Mouse (Mus musculus) layer of hippocampus, postnatal 10 days (tissue): Measurements from ENCODE around the gene Ppp1r35. TPM values are rescaled to one million over a fixed set of nuclear protein-coding genes. Genes with fewer than 3 reads are reported as not detected.
A peak's percentile ranks its signal among the peaks of the same experiment; 100 is the strongest.

Experiments used
- DNase-seq, 2 experiments: peaks; one replicate each; pipeline ENCODE4 v3.0.0; 2021; ENCODE audit warnings: low spot score in 2 of 2
- total RNA-seq, 2 experiments: library from RNA; stranded (reverse); gene quantifications; 2 replicates each; pipeline ENCODE4 v1.2.3; 2021

The Ppp1r35 gene
- total RNA-seq, 2 experiments from 2014 or later = 23.2 to 31.6 TPM

DNA sequence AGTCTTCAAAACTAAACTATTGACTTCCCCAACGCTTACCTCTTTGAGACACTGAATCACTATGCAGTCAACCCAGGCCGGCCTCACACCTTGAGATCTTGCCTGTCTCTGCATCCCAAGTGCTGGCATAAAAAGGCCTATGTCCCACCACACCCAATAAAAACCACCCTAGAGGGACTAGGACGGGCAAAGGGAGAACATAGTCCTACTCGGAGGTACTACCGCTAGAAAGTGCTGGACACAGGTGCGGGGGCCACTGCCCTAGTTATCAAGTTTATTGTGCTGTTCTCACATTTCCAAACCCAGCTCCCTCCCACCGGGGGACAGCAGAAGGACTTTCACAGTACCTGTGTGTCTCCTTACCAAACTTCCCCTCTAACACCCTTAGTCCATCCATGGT lies 3.0 kb downstream of the Ppp1r35 start:
- DNase-seq = no peak

DNA sequence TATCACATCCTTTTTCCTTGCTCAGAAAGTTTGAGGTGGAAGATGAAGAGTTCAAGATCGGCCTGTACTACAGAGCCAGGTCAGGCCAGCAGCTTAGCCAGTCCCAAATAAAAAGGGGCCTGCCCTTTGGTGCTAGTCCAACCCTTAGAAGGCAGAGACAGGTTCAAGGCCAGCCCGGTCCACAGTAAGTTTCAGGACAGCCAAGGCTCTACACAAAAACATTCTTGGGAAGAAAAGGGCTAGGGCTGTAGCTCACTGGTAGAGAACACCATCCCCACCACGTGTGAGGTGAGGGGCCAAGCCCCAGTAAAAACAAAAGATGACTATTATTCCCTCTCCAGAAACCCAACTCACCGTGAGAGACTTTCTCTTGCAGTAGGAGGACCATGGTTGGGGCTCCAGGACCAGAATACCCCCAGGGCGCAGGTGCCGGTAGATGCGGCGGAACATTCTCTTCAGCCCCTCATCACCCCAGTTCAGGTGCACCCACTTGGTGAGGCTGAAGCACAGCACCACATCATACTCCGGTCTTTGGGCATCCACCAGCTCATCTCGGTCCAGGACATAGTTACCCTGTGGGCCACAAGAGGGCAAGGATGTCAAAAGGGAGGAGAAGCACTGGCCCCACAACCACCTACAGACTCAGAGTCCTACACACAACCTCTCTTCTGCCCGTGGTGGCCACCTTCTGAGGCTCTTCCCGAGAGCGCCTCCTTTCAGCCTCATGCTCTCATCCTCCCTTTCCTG lies 4.3 kb downstream of the Ppp1r35 start:
- DNase-seq = no peak

DNA sequence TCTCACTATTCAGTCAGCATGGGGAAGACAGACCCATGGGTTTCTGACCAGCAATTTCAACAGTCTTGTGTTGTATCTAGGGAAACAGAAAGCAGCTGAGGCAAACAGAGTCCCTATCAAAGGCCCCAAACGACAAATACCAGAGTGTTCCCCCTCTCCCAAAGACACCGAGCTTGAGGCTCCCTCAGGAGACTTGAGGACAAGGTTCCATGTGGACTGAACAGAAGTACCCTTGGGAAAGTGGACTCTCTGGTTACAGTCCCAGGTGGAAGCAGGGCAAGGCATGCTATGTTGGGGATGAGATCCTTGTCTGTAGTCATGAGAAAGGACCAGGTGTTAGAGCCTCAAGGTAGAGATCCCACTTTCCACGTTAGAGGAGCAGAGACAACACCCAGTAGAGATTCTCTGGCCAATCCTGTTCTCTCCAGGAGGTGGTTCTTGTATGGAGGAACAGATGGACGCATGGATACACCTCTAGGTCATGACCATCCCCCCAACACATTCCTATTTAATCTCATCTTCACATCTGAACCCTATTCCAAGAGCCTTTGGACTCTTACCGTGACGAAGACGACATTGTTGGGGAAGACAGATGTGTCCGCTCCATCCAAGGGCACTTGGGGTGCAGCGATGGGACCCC lies 5.4 kb downstream of the Ppp1r35 start:
- DNase-seq = no peak

DNA sequence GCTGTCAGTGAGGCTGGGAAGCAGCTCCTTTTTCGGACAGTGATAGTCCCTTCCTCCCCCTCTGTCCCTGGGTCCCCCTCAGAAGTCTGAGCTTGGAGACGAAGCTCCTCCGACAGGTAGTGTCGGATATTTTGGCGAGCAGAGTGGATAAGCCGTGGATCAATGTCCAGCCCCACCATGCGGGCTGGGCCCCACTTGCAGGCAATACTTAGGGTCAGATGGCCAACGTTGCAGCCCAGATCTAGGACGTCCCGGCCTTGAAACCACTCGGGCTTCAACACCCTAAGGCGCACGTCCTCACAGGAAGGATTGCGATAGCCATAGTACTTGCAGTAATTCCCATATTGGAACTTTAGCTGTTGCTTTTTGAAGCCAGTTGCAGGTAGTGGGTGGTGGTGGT lies 5.9 kb downstream of the Ppp1r35 start:
- no peak for DNase-seq

DNA sequence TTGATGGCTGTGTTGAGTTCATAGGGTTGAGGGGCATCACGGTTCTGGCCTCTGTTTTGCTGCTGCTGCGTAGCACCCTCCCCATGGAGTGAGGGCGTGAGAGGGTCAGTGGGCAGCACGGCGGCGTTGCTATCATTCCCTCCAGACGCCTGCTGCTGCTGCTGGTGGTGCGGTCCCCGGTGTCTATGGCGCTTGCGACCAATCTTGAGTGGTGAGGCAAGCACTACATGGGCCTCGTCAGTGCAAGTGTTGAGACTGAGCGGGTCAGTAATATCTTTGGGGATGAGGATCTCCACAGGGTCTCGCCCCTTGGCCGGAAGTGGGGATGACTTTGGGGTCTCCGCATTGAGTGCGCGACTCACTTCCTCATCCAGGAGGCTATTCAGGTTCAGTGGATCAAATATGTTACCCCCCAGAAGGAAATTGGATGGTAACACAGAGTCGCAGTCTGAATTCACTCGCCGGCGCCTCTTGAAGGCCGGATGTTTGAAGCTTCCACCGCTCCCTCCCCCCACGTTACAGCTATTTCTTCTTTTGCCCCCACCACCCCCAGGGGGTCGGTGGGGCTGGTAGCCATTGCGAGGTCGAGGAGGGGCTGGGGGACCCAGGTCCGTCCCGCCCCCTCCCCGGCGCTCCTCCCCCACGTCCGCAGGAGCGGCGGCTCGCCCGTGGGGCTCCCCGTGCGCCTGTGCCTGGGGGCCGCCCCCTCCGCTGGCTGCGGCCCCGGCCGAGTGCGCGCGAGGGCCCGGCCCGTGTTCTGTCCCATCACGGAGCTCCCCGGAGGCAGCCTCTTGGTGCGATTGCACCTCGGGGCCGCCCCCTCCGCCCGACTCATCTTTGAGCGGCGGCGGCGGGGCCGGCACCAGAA lies 6.7 kb downstream of the Ppp1r35 start:
- peak in 1 of 2 experiments; percentile 52 for DNase-seq

DNA sequence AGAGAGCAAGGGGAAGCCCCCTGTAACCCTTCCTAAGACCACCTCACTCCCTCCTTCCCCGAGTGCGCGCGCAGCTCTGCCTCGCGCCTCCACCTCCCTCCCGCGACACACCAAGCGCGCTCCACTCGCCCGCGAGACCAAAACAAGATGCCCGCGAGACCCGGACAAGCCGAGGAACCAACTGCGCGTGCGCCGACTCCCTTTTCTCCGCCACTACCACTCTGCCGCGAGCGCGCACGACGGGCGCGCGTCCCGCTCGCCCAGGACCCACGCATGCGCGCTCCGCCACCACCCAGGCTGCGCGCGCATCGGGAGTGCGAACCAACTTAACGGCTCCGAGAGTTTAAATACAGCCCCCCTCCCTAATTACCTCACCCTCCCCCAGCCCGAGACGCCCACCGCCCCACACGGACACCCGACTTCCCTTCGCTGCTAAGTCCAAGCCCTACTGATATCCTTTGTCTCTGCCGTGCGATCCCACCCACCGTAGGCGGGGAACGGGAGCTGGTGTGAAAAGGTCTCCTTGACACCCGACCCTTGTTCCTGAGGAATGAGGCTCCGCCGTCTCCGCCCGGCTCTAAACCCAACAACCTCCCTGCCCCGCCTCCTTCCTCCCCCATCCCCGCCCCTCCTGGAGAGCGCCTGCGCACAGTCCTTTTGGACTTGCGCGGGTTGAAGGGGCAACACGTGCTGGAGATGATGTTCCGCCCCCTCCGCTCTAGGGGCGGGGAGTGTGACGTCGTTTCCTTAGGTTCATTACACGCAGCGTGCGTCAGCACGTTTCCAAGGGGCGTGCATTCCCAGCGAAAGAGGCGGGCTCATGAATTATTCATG lies 7.7 kb downstream of the Ppp1r35 start:
- DNase-seq = peak; percentile 99 to 100

DNA sequence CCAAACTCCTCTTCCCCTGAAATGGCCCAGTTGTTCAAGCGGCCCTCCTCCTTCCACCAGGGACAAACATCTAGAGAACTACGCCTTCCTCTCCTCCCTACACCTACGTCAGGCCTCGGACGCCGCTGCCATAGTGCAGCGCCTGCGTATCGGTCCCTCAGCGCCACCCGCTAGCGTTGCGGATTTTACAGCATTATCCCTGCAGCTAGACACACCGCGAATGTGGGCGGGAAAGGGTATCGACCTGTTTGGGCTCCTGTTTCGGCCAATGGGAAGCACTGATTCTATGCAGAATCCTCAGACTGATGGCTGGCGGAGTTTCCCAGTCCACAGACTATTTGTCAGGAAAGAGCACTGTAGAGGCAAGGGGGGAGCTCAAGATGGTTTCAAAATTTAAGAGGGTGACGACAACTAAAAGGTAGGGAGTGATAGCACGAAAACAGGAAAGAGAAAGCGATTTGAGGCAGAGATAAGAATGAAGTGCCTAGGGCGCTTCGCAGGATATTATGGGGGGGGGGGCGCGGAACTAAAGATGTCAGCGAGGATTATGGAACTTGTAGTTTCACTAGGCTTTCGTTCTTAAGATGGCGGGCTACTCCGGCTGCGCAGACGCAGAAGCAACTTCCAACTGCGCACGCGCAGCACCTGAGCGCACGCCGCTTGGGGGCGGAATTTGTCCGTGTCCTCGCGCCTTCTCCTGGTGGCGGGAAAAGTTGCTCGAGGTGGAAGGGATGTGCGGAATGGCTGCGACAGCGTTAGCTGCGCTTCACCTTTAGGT lies 8.7 kb downstream of the Ppp1r35 start, which contains the start of the genes Mepce and Zcwpw1:
Gene Mepce (minus strand): TSS at position 505 of the 778 bp plus-strand sequence.
Gene Zcwpw1 (plus strand): TSS at position 648 of the 778 bp plus-strand sequence.
- peak; percentile 97 to 99 for DNase-seq

DNA sequence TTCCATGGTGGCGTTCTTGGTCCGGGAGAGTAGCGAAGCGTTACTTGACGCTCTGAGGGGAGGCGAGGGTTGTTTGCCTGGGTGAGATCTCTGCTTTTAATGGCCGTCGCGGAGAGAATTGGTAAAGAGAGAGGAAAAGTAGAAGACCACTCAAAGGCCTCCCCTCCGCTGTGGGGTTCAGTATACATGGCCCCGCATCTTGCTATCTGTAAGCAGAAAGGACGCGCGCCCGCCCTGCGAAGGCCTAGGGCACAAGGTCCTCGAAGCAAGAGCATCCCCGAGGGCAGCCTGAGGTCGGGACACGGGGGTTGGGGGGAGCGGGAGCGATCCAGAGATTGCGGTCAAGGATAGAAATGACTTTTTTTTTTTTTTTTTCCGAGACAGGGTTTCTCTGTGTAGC lies 9.5 kb downstream of the Ppp1r35 start:
- no peak for DNase-seq

DNA sequence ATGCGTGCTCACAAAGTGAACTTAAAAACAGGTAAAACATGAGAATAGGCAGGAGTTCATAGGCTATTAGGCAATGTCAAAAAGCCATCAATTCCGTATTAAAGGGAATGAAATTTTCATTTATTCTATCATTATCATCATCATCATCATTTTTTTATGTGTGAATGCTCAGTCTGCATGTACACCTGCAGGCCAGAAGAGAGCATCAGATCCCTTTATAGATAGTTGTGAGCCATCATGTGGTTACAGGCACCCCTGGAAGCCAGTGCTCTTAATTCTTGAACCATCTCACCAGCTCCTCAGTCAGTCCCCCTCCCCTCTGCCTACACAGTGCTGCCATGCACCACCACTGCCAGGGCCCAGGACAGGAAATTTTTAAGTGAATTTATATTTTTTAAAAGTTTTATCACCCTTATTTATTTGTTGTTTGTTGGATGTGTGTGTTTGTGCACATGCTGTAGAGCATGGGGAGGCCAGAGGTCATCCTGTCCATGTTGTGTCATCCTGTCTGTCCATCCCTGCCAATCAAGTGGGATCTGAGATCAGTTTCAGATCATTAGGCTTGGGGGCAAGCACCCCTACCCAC lies 10.4 kb downstream of the Ppp1r35 start:
- no peak for DNase-seq

DNA sequence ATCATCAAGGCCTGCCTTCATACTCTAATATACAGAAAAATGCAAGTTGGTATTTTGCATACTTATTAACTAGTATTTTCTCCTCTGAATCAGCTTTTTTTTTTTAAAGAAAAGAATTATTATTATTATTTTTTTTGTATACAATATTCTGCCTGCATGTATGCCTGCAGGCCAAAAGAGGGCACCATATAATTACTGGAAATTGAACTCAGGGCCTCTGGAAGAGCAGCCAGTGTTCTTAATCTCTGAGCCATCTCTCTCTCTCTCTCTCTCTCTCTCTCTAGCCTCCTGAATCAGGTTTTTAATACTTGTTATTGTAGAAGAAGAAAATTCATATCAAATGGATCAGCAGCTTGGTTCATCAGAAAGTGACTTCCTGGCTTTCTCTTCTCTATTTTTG lies 12.9 kb downstream of the Ppp1r35 start:
- no peak for DNase-seq

DNA sequence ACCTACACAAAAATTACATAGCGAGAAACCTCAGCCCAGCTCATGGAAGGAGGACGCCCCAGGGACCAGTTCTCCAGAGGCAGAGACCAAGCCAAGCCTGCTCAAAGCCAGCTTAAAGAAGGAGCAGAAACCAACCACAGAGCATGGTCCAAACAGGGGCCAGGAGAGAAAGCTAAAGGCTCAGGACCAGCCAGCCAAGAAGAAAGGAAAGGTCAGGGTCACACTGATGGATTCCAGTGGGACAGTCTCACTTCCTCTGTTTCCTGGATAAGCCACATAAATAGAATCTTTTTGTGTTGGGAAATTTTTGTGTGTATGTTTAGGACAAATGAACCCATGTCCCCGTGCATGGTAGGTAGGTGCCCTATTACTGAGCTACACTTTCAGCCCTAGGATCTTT lies 18.0 kb downstream of the Ppp1r35 start:
- DNase-seq = no peak

DNA sequence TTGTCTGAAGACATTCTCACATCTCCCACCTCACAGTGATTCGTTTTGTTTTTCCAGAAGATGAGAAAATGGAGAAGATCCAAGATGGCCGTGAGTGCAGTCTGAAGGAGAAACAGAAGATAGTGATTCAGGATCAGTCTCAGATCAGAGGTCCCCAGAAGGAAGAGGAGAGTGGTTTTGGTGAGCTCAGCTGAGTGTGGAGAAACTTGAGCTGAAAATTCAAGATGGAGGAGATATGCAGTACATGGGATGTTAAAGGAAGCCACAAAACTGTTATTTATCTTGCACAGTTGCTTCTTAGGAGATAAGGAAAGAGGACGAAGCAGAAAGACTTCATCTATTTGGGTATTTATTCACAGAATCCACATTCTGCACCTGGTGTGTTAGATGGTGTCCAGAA lies 22.3 kb downstream of the Ppp1r35 start:
- DNase-seq = no peak

DNA sequence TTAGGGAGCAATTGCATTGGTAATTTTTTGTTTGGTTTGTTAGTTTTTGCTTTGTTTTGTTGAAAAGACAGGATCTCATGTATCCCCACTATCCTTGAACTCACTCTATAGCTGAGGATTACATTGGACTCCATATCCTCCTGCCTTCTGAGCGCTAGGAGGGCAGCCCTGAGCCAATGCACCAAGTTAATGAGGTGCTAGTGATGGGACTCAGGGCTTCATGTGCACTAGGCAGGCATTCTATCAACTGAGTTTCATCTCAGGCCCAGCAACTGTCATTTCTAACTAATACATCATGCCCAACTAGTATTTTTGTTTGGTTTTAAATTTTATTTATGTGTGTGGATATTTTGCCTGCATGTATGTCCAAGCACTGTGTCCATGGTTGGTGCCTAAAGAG lies 27.5 kb downstream of the Ppp1r35 start:
- no peak for DNase-seq

DNA sequence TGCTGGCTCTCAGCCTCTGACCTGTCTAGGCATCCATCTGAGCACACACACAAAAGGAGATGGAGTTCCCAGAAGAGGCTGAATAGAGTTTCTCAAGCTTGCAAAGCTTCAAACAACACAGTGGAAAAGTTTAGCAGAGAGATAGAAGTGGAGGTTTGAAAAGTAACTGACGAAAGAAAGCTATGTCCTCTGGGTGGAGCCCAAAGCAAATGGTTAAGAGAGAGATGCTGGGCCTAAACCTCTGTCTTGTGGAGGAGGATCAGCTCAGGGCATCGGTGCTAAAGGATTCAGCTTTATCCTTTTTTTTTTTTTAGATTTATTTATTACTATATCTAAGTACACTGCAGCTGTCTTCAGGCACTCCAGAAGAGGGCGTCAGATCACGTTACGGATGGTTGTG lies 29.7 kb downstream of the Ppp1r35 start:
- DNase-seq = no peak

DNA sequence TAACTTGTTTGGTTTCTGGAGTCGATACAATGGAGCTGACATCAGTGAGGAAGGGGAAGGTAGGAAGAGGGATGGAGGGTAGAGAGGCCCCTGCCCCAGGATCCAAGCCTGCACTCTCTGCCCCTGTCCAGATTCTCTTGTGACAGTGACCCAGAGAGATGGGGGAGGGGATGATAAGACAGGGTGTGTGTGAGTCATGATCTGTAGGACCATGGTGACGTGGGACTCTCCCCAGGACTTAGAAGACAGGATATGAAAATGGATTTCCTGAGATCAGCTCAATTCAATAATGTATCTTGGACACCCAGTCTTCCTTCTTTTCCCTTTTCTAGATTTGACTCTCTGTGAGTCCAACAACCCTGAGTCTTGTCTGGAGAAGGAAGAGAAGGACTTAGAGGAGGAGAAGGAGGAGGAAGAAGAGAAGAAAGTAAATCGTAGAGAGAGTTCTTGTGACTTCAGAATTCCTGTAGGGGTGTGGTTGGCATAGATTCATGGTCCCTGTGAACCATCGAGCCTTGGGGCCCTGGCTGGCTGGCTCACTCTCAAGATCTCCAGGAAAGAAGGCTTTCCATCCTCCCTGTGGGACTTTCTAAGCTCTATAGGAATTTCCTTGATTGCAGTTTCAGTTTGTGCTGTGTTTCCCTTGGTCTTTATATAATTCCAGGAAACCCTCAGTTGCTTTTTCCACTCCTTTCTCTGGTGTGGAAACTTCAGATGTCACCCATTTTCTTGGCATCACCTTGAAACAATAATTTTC lies 39.0 kb downstream of the Ppp1r35 start:
- DNase-seq = no peak

DNA sequence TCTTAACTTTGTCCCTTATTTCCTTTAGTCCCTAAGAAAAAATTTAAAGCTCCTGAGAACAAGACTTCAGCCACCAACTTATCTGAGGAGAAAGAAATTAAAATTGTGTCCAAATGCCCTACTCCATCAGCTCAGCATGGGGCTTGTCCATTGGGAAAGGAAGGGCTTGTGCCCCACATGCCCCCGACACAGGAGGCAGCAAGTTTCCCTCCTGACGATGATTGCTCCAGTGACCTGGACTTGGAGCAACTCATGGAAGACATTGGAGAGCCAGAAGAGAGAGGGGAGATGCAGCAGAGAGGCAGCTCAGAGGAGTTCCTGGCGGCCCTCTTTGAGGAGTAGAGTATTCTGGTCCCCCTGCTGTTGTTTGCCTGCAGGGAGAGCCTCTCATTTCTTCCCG lies 43.5 kb downstream of the Ppp1r35 start:
- DNase-seq = no peak

DNA sequence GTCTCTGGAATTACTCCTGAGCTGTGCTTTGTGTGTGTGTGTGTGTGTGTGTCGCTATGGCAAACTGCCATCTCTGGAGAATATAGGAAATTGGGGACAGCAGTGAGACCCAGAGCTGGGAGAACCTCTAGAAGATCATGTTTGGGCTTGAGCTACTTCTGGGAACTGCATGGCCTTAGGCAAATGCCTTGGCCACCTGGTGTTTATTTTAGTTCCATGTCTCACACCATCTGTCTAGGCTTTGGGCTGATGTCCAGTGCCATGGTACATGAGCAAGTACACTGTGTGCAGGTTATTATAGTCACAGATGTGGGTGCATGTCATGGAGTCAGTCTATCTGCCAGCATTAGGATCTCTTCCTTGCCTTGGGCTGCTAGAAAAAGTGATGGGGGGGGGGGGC lies 44.0 kb downstream of the Ppp1r35 start:
- DNase-seq = no peak

DNA sequence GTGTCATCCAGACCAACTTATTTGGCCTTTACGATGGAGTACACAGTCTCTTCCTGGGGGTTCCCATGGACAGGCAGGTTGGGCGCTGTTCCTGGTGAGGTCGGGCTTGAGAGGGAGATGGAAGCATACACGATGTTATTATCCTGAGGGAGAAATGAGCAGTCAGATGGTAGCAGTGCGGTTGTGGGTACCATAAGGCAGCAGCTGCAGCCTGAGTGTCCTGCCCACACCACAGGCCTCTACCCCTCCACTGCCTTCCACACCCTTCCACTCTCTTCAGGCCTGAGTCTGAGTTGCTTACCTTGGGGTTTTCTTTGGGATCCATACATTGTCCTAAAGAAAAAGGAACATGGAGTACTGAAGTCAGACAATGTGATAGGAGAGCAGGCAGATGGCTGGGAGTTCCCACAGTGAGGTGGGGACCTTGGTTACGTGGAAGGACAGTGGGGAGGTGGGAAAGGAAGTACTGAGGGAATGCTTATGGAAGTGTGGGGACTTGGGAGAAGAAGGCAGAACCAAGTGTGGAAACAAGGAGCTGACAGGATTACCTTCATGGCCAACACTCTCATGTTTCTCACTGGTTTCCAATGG lies 44.9 kb downstream of the Ppp1r35 start:
- no peak for DNase-seq

DNA sequence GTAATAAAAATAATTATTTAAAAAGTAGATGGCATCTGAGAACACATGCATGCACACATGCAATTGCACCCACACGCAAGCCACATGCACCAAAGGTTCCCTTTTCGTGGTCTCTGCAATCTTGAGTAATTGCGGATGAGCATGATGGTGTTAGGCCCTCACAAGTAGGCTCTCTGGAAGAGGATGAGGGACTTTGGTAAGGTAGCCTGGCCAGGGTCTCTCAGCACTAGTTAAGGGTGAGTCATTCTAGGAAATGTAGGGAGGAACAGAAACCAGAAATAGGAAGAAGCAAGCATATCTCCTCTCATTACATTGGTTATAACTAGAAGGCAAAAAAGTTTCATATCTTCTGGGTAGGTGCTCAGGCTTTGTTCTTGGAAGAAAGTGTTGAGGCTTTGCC lies 46.4 kb downstream of the Ppp1r35 start:
- DNase-seq = no peak
